Mouse (Mus musculus): ENCODE data around the gene Robo4. TPM values are rescaled to one million over a fixed set of nuclear protein-coding genes. Genes with fewer than 3 reads are reported as not detected.

The Robo4 gene
- polyA plus RNA-seq, 1 experiment = not detected

DNA sequence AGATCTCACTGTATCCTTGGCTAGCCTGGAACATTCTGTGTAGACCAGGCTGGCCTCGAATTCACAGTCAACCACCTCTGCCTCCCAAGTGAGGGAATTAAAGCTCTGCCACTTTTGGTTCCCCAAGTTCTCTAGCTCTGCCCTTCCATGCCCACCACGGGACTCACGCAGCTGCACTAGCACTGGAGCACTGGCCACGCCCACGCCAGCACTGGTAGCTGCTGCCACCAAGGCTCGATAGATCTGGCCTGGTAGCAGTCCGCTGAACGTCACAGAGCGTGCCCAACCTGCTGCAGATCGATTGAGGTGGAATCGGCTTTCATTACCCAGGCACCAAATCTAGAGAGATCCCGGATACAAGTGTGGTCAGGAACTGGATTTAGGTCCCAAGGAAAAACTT, 19.5 kb downstream of the Robo4 start:
- no peak for TF ChIP-seq MAX (IDR thresholded peaks at IDR 0.05; ENCODE audit: low read depth)
- no peak for TF ChIP-seq USF1 (IDR thresholded peaks at IDR 0.05; ENCODE audit: low read depth)
- no peak for TF ChIP-seq TCF3 (IDR thresholded peaks at IDR 0.05; ENCODE audit: insufficient read length, low read depth)
- no peak for TF ChIP-seq MYOD1 (IDR thresholded peaks at IDR 0.05; ENCODE audit: control insufficient read depth in 1 of 3, insufficient read length in 2 of 3, low read depth in 2 of 3)
- no peak for TF ChIP-seq REST (IDR thresholded peaks at IDR 0.05; ENCODE audit: insufficient read depth, insufficient read length)
- TF ChIP-seq SRF (IDR thresholded peaks at IDR 0.05; ENCODE audit: control insufficient read depth, insufficient read length, low read depth) = no peak
- TF ChIP-seq MYOG (IDR thresholded peaks at IDR 0.05; ENCODE audit: control insufficient read depth in 1 of 3, insufficient read depth in 1 of 3, insufficient read length in 2 of 3, low read depth in 2 of 3) = no peak
- TF ChIP-seq E2F4 (IDR thresholded peaks at IDR 0.05; ENCODE audit: insufficient read depth) = no peak
- TF ChIP-seq CEBPB (IDR thresholded peaks at IDR 0.05; ENCODE audit: insufficient read depth, poor library complexity, severe bottlenecking) = no peak
- no peak for TF ChIP-seq POLR2A (IDR thresholded peaks at IDR 0.05; ENCODE audit: insufficient read length, low read depth)
- Histone ChIP-seq H3K4me3 (no peak overlapping the region), H3K36me3 (ENCODE audit: control insufficient read depth, insufficient read depth) (no peaks in the 10 kb centered on the region), H3ac (ENCODE audit: control insufficient read depth, insufficient read length) (no peak overlapping the region), H3K27me3 (ENCODE audit: control insufficient read depth, insufficient read depth, insufficient read length) (peaks cover 8% of the 10 kb centered on the region), H3K4me2 (ENCODE audit: low read depth) (peak overlapping the region; percentile 52), H3K79me2 (ENCODE audit: control insufficient read depth, insufficient read depth) (no peaks in the 10 kb centered on the region)

DNA sequence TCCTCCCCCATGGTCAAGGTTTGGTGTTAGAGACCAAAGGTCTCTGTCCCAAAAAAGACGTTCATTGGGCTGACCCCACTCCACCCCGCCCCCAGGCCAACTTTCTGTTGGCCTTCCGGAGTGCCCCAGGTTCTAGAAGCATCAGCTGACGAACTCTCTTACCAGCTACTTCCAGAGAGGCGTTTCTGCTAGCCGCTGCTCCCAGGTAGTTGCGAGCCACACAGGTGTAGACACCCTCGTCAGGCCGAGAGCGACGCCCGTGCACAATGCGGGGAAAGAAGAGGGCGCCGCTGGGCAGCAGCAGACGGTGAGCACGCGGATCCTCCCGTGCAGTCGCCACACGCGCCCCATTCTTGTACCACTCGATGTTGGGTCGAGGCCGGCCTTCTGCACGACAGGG, 27.6 kb downstream of the Robo4 start:
- no peak overlapping the region for H3K4me3 ChIP-seq
- H3ac ChIP-seq (ENCODE audit: control insufficient read depth, insufficient read length) = no peak overlapping the region
- H3K79me2 ChIP-seq (ENCODE audit: control insufficient read depth, insufficient read depth) = no peaks in the 10 kb centered on the region
- H3K36me3 ChIP-seq (ENCODE audit: control insufficient read depth, insufficient read depth) = no peaks in the 10 kb centered on the region
- H3K27me3 ChIP-seq (ENCODE audit: control insufficient read depth, insufficient read depth, insufficient read length) = peaks cover 50% of the 10 kb centered on the region
- no peak overlapping the region for H3K4me2 ChIP-seq (ENCODE audit: low read depth)
- no peak for TF ChIP-seq MYOD1 (IDR thresholded peaks at IDR 0.05; ENCODE audit: control insufficient read depth in 1 of 3, insufficient read length in 2 of 3, low read depth in 2 of 3)
- TF ChIP-seq SRF (IDR thresholded peaks at IDR 0.05; ENCODE audit: control insufficient read depth, insufficient read length, low read depth) = no peak
- no peak for TF ChIP-seq MAX (IDR thresholded peaks at IDR 0.05; ENCODE audit: low read depth)
- no peak for TF ChIP-seq POLR2AphosphoS2 (IDR thresholded peaks at IDR 0.05; ENCODE audit: insufficient read length, low read depth)
- TF ChIP-seq TCF12 (IDR thresholded peaks at IDR 0.05; ENCODE audit: insufficient read depth, poor library complexity, severe bottlenecking) = no peak
- no peak for TF ChIP-seq E2F4 (IDR thresholded peaks at IDR 0.05; ENCODE audit: insufficient read depth)
- TF ChIP-seq MYOG (IDR thresholded peaks at IDR 0.05; ENCODE audit: control insufficient read depth in 1 of 3, insufficient read depth in 1 of 3, insufficient read length in 2 of 3, low read depth in 2 of 3) = no peak
- TF ChIP-seq REST (IDR thresholded peaks at IDR 0.05; ENCODE audit: insufficient read depth, insufficient read length) = no peak
- no peak for TF ChIP-seq POLR2A (IDR thresholded peaks at IDR 0.05; ENCODE audit: insufficient read length, low read depth)

DNA sequence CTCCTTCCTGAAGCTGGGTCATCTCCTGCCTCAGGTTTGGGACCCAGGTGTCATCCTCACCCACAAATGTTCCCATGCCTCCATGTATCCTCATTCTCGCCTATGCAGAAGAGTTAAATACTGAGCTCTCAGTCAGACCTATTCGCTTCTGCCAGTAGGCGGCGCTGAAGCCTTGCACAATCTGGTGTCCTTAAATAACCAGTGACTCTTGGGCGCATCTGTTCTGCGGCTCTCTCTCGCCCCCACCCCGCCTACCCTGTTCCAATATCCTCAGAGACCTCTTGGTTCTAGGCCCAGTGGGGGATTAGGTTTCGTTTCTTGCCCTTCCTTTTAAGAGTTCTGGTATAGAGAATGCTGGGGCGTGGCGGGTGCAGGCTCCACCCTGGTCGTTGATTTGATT, 28.9 kb downstream of the Robo4 start:
- TF ChIP-seq MYOD1 (IDR thresholded peaks at IDR 0.05; ENCODE audit: control insufficient read depth in 1 of 3, insufficient read length in 2 of 3, low read depth in 2 of 3) (peak in 1 of 3 experiments; percentile 65), TCF3 (IDR thresholded peaks at IDR 0.05; ENCODE audit: insufficient read length, low read depth) (no peak), USF1 (IDR thresholded peaks at IDR 0.05; ENCODE audit: low read depth) (no peak), MYOG (IDR thresholded peaks at IDR 0.05; ENCODE audit: control insufficient read depth in 1 of 3, insufficient read depth in 1 of 3, insufficient read length in 2 of 3, low read depth in 2 of 3) (peak in 2 of 3 experiments; percentile 53 to 69), CEBPB (IDR thresholded peaks at IDR 0.05; ENCODE audit: insufficient read depth, poor library complexity, severe bottlenecking) (0 out of 2 replicates have a peak, but pooled peaks have one; percentile 22)
- Histone ChIP-seq H3K27me3 (ENCODE audit: control insufficient read depth, insufficient read depth, insufficient read length) (peaks cover 51% of the 10 kb centered on the region), H3K79me2 (ENCODE audit: control insufficient read depth, insufficient read depth) (no peaks in the 10 kb centered on the region), H3ac (ENCODE audit: control insufficient read depth, insufficient read length) (no peak overlapping the region), H3K36me3 (ENCODE audit: control insufficient read depth, insufficient read depth) (no peaks in the 10 kb centered on the region), H3K4me3 (no peak overlapping the region), H3K4me2 (ENCODE audit: low read depth) (peak overlapping the region; percentile 44)

DNA sequence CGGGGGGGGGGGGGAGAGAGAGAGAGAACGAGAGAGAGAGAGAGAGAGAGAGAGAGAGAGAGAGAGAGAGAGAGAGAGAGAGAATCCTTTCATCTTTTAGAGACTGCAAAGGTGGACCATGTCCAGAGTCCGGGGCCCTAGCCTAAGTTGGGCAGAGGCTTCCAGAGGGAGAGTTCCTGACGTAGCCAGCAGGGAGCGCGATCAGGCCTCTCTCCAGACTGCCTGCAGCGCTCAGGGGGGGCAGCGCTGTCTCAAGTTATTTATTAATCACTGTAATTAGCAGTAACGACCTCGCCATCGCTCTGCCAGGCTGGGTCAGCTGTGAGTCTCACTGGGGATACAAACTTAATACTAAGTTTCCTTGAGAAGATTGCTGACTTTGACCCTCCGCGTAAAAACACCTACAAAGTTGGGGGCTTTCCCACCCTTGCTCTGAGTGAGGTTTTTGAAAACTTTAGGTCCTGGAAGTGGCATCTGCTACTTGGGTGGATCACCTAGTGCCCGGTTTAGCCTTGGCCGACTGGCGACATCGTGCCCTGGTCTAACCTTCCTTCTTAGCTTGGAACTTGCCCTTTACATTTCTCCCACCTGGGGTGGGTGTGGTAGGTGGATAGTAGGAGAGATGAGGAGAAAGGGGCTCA, 30.4 kb downstream of the Robo4 start:
- H3K36me3 ChIP-seq (ENCODE audit: control insufficient read depth, insufficient read depth) = no peaks in the 10 kb centered on the region
- H3K4me2 ChIP-seq (ENCODE audit: low read depth) = no peak overlapping the region
- no peak overlapping the region for H3K4me3 ChIP-seq
- peaks cover 48% of the 10 kb centered on the region for H3K27me3 ChIP-seq (ENCODE audit: control insufficient read depth, insufficient read depth, insufficient read length)
- no peak overlapping the region for H3ac ChIP-seq (ENCODE audit: control insufficient read depth, insufficient read length)
- no peak for TF ChIP-seq MYOG (IDR thresholded peaks at IDR 0.05; ENCODE audit: control insufficient read depth in 1 of 3, insufficient read depth in 1 of 3, insufficient read length in 2 of 3, low read depth in 2 of 3)
- no peak for TF ChIP-seq USF1 (IDR thresholded peaks at IDR 0.05; ENCODE audit: low read depth)
- TF ChIP-seq TCF12 (IDR thresholded peaks at IDR 0.05; ENCODE audit: insufficient read depth, poor library complexity, severe bottlenecking) = no peak
- TF ChIP-seq SRF (IDR thresholded peaks at IDR 0.05; ENCODE audit: control insufficient read depth, insufficient read length, low read depth) = no peak
- TF ChIP-seq REST (IDR thresholded peaks at IDR 0.05; ENCODE audit: insufficient read depth, insufficient read length) = no peak
- TF ChIP-seq MYOD1 (IDR thresholded peaks at IDR 0.05; ENCODE audit: control insufficient read depth in 1 of 3, insufficient read length in 2 of 3, low read depth in 2 of 3) = no peak
- no peak for TF ChIP-seq E2F4 (IDR thresholded peaks at IDR 0.05; ENCODE audit: insufficient read depth)
- no peak for TF ChIP-seq CEBPB (IDR thresholded peaks at IDR 0.05; ENCODE audit: insufficient read depth, poor library complexity, severe bottlenecking)
- no peak for TF ChIP-seq TCF3 (IDR thresholded peaks at IDR 0.05; ENCODE audit: insufficient read length, low read depth)
- no peak for TF ChIP-seq POLR2AphosphoS2 (IDR thresholded peaks at IDR 0.05; ENCODE audit: insufficient read length, low read depth)
- no peak for TF ChIP-seq POLR2A (IDR thresholded peaks at IDR 0.05; ENCODE audit: insufficient read length, low read depth)
- TF ChIP-seq MAX (IDR thresholded peaks at IDR 0.05; ENCODE audit: low read depth) = no peak
- no peaks in the 10 kb centered on the region for H3K79me2 ChIP-seq (ENCODE audit: control insufficient read depth, insufficient read depth)
